Mouse (Mus musculus): ENCODE results near the gene Supt3. TPM values are rescaled to one million over a fixed set of nuclear protein-coding genes. Genes with fewer than 3 reads are reported as not detected.

Gene Supt3
- total RNA-seq (2021): 10 to 100 TPM; 16.3 TPM
- long read RNA-seq, partial matches to known transcripts: 0 of 3 reads
- long read RNA-seq, other reads (novel, unspliced or antisense): 1 of 3 reads

DNA sequence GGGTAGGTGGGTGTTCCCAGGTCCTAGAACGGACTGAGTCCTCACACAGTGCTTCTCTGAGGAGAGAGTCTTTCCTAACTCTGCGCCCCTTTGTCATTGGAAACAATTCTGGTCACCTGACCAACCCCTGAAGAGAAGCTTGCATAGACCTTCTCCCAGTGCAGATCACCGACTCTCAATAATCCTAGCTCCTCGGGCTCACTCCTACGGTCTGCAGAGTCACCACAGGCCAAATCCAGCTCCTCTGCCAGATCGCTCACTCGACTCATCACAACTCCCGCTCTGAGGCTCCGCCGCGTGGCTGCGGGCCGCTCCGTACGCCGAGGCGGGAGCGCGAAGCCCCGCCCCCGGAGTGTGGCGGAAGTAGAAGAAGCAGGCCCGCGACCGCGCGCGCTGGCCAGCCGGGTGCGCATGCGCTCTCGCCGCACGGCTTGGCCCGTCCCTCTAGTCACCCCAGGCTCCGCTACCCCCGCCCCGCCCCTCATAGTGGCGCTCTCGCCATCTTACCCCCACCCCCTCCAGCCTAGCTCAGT is at the start of gene Supt3:
Gene Supt3 (plus strand): TSS at position 415 of the 533 bp plus-strand sequence.
- peak; percentile 95 to 98 for DNase-seq (ENCODE audit: low spot score in 2 of 2)

DNA sequence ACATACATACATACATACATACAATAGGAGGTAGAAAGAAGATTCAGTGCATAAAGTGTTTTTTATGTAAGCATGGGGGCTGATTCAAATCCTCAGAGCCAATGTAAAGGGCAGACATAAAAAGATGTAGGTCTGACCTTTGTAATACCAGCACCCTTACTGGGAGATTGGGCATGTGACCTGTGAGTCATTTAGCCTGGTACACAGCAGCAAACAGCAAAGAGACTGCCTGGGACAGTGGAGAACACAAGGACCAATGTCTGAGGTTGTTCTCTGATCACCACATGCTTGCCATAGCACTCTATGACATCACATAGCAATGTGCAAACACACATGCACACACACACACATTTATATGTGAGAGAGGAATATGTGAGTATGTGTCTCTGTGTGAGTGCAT is 49.3 kb upstream of the Supt3 start:
- no peak for DNase-seq (ENCODE audit: low spot score in 2 of 2)

DNA sequence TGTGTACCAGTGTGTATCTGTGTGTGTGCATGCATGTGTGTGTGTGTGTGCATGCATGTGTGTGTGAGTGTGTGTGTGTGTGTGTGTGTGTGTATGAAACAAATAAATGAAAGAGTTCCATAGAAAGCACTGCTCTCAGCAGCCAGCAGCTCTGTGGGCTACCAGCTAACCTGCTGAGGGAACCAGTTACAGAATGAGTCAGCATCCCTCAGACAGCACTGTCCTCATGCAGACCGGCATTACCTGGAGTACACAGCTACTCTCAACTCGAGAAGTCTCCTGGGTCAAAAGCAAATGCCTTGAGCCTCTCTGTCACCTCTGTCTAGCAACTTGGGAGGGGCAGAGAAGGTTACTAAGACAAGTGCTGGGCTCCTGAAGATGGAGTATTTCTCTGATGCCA is 48.5 kb upstream of the Supt3 start:
- no peak for DNase-seq (ENCODE audit: low spot score in 2 of 2)

DNA sequence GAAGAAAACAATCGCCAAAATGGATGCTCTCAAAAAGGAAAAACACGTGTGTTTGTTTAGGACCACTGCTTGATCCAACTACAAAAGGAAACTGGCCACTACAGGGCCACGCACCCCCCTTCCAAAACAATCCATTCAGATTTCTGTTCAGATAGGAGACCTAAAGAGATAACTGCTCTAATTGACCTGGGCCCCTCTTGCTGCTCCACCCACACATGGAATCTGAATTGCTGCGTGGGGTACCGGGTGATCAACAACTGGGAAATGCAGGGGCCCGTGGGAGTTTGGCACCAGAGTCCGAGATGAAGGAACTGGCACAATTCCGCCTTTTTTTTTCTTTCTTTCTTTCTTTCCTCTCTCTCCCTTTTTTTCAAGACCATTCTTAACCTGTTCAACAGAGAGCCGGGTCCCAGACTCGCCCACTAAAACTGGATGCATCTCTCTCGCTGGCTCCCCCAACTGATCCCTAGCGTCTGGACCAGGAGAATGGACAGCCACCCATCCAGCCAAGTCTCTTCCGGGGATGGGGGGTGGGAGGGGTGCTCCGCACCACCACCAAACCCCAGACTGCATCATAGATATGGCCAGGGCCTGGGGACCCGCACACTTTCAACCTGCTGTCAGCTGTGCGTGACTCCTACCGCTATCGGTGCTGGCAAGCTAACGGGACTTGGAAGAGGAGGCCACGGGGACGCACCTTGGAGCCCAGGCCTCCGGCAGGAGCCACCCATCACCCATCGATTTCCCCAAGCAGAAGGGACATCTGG is 43.2 kb upstream of the Supt3 start:
- no peak for DNase-seq (ENCODE audit: low spot score in 2 of 2)

DNA sequence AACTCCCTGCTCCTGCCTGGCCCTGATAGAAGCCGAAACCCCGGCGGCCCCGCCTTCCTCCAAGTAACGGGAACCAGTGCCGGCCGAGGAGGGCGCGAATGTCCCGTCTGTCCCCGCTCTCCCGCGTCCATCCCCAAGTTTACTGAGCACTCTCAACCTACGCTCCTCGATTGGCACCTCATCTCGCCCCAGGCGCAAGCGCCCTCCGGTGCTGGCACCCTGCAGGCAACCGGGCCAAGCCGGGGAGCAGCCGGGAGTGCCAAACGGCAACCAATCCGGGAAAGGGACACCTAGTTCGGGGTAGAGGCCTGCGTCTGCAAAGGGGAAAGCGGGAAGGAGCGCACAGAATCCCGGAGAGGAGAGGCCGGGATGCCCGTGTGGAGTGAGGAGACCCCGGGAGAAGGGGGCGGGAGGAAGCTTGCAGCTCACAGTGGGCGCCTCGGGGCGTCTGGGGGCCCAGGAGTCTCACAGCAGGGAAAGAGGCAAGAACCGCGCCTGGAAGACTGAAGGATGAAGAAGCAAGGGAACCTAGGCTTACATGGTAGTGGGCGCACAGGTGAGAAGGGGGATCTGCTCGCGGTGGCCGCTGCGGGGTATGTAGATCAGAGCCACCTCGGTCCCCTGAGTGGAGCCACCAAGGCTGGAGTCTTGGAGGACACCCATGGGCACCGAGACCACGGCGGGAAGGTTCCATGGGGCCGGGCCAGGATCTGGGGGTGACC is 42.3 kb upstream of the Supt3 start:
- DNase-seq (ENCODE audit: low spot score in 2 of 2): peak; percentile 58 to 73

DNA sequence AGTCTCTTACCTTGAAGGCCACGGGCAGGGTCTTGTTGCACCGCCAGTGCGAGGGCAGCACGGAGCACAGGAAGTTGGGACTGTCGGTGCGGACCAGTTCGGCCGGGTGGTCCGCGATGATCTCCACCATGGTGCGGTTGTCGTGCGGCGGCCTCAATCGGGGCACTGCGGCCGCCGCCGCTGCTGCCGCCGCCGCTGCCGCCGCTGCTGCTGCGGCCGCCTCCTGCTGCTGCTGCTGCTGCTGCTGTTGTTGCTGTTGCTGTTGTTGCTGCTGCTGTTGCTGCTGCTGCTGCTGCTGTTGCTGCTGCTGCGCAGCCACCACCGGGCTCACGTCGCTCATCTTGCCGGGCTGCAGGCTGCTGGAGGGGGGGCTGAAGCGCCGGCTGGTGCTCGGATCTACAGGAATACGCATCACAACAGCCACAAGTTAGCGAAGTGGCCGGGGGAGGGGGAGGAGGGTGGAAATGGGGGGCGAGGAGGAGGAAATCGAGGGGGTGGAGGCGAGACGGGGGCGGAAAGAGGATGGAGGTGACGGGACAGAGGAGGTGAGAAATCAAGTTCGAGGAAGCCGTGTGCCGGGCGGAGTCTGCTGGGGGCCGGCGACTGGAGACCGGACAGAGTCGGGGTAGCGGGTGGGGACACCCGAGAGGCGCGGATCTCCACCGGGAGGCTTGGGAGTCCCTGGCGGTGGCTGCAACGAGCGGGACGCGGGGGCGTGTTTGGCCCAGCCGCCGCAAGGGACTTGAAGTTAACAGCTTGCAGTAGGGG is 41.5 kb upstream of the Supt3 start:
- DNase-seq (ENCODE audit: low spot score in 2 of 2): peak; percentile 42 to 45

DNA sequence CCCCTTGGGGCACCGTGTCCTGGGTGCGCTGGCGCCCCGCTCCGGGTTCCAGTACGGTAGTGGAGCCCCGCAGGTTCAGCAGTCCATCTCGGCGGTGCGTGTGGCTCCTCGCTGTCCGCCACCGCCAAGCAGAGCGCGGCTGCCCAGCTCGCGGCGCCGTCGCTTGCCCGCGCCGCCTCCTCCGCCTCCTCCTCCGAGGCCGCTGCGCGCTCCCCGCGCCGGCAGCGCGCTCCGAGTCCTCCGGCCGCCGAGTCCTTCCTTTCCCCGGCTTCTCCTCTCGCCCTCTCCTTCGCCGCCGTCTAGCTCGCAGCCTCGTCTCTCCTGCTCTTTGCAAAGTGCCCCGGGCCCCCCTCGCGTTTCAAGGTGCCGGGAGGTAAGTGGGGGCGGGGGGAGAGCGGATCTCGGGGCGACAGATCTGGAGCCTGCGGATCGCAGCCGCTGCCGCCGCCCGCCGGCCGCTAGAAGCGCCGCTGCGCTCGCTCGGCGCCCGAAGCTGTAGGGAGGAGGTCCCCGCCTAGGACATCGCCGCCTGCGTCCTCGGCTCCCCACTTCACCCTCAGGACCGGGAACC is 40.9 kb upstream of the Supt3 start:
- peak; percentile 69 to 74 for DNase-seq (ENCODE audit: low spot score in 2 of 2)

DNA sequence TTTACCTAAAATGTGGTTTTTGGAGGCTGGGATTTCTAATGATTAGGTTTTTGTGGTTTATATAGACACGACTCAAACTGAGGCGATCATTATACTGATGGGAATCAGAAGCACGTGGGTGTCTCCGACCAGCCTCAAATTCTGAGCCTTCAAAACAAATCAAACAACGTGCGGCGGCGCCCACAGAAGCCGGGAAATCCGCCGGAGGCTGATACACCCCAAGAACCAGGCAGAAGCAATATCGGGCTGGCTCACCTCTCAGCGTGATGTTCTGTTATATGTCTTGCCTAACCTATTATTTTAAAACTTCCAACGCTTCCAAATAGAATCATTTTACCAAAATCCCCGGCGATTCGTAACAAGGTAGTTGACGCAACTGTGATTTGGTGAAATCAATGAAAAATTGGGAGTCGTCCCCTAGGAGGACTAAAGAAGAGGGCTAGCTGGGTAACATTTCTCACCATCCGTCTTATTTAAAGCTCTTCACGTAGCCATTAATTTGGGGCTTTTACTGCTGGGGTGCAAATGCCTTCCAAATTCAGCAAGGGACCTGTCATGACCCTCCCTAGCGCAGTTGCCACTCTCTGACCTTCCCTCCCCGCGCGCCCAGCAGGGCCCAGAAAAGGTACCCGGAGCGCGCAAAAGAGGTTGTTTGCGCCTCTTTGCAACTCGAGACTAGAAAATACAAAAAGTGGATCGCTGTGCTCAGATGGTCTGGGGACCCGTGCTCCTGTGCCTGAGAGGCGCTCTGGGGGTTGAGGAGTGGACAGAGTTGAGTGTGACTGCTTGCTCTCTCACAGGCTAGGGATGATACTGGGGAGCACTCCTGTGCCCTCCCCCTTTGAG is 39.5 kb upstream of the Supt3 start:
- DNase-seq (ENCODE audit: low spot score in 2 of 2): peak; percentile 14 to 50

DNA sequence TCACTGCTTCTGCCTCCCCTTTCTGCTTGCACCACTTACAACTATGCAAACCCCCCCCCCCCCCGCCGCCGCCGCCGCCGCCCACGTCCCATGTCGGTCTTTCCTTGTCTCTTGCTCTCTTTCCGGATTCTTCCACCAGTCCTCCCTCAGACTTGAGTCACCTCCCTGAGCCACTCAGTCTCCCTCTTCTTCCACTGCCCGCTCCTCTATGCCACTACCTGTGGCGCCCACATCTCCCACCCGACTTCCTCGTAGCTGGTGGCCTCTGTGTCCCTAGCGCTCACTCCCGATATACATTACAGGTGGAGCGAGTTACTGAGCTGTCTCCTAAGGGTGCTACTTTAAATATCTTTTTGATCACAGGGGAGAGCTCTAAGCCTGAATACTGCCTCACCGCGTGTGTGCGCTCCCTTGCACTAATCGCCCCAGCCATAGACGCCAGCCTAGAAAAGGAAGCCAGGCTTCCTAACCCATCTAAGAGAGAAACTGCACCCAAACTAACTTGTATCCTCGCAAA is 38.8 kb upstream of the Supt3 start:
- DNase-seq (ENCODE audit: low spot score in 2 of 2): peak in 1 of 2 experiments; percentile 30

DNA sequence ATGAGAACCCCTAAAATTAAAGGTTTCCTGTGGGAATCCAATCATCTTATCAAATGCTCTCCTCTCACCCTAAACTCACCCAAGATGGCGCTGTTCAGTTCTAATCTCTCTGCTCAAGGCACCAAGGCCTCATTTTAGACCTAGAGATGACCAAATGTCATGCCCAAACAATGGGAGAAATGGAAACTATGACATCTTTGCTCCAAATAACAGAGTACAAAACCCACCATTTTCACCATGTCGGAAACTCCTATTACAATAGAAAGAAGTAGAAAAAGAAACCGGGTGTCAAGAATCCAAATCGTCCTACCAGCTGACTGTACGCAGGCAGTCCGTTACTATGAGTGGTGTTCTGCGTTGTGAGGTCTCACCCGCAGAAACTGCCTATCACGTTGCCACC is 34.7 kb upstream of the Supt3 start:
- no peak for DNase-seq (ENCODE audit: low spot score in 2 of 2)

DNA sequence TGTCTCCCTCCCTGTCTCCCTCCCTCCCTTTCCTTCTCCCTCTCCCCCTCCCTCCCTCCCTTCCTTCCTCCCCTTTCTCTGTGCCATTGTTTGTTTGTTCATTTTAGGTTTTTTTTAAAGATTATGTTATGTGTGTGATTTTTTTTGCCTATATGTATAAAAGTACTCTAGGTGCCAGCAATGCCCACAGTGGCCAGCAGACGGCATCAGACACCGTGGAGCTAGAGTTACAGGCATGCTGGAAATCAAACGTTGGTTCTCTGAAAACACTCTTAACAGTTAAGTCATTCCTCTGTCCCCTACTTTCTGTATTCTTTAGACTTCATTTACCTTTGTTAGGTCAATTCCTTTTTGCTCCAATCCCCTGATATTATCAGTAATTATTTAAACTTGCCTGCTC is 33.2 kb upstream of the Supt3 start:
- no peak for DNase-seq (ENCODE audit: low spot score in 2 of 2)

DNA sequence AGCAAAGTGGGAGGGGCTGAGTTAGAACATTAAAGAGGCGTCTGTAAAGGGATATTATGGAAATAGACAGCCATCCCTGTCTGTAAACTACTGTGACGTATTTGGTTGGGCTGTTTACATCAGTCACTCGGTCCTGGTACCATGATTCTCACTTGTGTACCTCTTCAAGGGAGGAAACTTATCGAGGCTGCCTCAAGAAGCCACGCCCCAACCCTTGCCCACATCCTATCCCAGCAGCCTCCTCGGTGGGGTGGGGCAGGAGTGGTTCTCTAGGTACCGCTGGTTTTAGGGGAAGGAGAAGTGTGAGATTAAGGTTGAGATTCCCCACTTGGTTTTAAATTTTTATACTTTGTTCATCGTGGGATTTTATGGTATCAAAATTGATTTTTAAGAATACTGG is 31.6 kb upstream of the Supt3 start:
- DNase-seq (ENCODE audit: low spot score in 2 of 2): no peak

DNA sequence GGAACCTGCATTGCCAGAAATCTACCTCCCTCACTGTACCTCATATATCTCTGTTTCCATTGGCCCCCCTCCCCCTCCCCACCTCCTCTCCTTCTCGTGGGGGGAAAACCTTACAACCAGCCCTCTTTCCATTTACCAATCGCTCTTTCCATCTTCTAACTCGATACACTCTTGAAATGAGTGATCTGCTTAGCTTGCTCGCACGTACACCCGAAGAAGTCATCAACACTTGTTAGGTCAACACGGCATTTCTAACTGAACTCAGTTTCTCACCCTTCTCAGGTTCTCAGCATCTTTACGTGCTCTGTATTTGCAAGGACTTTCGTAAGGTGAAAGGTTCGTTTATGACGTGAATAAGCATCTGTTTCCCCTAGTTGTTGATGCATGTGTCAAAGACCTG is 10.6 kb upstream of the Supt3 start:
- DNase-seq (ENCODE audit: low spot score in 2 of 2): no peak

DNA sequence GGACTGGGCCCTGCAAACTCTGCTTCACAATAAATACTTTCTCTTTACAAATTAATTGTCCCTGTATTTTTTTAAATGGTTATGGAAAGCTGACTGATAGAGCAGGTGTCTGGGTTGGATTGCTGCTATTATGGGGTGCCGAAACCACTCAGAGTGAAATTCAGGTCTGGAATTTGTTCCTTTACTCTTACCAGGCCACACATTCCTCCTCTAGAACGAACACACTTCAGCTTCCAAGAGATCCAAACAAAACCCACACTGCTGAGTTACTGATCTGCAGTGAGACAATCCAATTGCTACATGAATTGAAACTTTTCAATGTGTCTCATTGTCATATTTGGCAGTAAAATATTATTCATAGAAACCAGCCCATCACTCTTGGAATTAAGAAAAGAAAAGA is 10.0 kb upstream of the Supt3 start:
- DNase-seq (ENCODE audit: low spot score in 2 of 2): no peak

DNA sequence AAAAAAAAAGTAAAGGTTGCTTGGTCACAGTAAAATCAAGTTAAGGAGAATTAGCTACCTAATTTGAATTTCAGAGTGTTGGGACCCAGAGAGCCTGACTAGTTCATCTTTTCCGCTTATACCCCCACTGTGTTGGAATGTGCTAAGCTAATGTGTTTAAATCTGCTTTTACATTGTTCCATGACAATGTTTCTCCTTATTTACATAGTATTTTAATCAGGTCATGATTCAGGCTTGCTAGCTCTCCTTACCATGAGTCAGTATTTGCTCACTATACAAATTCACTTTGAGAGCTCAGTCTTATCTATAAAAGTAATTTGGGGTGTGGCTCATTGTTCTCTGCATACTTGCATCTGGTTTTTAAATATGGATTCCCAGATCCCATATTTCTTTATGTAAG is 9.6 kb upstream of the Supt3 start:
- no peak for DNase-seq (ENCODE audit: low spot score in 2 of 2)

DNA sequence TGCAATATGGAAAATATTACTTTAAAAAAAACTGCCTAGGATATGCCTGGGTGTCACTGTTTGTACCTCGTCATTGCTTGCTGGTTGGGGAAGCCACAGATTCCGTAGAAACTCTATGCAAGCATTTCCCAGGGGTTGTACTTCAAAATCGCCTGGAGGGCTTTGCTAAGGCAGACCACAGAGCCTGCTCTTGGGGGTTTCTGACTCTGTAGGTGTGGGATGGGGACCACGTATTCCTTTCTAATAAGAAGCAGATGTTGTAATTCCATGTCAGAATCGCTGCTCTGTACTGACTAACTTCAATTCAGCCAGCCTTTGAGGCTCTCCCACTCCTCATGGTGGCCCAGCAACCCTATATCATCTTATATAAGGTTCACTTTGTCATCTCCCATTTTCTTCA is 8.4 kb upstream of the Supt3 start:
- no peak for DNase-seq (ENCODE audit: low spot score in 2 of 2)

DNA sequence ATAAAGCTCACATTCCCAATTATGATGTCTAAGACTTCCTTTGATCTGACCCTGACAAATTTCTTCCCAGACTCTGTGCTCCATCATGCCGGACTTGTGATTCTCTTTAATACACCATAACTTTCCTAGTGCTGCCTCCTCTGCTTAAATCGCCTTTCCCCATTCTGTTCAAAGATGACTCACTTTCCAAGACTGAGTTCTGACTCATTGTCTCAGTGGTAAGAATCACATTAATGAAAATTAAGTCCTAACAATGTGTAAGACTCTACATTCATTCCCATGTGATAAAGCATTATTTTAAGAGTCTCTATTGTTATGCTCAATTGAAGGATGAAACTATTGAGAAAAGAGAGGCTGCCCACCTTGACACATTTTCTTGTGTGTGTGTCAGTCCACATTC is 6.1 kb upstream of the Supt3 start:
- no peak for DNase-seq (ENCODE audit: low spot score in 2 of 2)

DNA sequence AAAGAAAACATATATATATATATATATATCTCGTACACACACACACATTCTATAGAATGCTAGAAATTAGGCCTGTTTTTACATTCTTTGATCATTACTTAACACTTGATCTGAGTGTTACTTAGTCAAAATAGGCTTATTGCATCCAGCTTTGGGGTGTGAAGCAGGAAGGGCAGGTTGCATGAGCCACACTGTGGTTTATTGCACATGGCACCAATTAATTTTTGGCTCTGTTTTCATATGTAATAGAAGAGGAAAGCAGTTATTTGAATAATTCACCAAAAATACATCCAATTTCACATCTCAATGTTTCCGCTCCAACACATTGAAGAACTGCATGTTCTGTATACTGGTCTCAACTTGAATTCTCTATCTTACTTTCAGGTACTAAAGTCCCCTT is 4.4 kb upstream of the Supt3 start:
- DNase-seq (ENCODE audit: low spot score in 2 of 2): no peak

DNA sequence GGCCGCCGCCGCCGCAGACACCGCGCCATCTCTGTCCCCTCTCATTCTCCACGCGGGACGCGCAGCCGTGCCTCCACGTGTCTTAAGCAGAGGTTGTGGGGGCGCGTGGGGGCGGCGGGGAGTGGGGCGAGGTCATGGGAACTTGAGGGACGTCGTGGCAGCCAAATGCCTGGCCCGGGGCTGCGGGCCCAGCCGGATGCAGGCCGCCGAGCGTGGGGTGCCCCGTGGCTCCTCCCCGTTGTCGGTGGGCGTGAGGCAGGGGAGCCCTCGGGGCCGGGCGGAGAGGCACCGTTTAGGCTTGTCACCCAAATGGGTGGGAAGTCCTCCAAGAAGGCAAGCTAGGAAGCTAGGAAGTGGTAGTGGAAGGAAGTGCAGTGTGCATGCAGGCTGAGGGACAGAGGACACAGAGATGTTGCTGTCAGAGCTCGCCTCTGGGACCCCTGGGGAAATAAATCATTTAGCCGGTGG is 419 bp downstream of the Supt3 start:
- DNase-seq (ENCODE audit: low spot score in 2 of 2): peak; percentile 73 to 75

DNA sequence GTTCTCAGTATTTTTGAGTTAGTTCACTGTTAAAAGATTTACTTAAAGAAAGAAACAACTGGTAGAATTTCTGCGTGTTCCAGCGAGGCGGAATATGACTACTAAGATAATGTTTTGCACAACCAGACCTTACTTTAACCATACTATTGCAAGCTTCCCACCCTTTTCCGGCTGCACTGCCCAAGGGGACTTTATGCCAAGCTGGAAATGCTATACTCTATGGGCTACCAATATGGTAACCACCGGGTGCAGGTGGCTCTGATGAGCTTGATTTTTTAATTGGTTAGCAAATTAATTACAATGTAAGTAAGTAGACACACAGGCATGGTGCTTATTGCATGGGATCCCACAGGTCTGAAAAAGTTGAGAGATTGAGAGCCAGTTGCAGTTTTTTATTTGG is 1.2 kb downstream of the Supt3 start:
- no peak for DNase-seq (ENCODE audit: low spot score in 2 of 2)

Data from layer of hippocampus, adult 18-20 months (tissue).